Mouse (Mus musculus): Measurements from ENCODE around the gene Tmem247. TPM values are rescaled to one million over a fixed set of nuclear protein-coding genes. Genes with fewer than 3 reads are reported as not detected.

Gene Tmem247
- total and polyA plus RNA-seq, 2 experiments from 2014 or later: not detected

GRCm38 (mm10) chr17:86908316-86908715 is 8.8 kb upstream of the Tmem247 start:
- peaks cover 3% of the 10 kb centered on the region; the same call in 1 of the 2 replicates for H3K27me3 ChIP-seq (ENCODE audit: insufficient read depth, low read length)
- ATAC-seq (ENCODE audit: low FRiP score): no peak
- no peak overlapping the region for H3K9ac ChIP-seq (replicated peaks; ENCODE audit: low read length, poor library complexity, severe bottlenecking)
- 70% methylated on average over 8 of the region's 8 CpGs for WGBS
- no peak overlapping the region for H3K4me2 ChIP-seq (ENCODE audit: low read depth, low read length, poor library complexity, severe bottlenecking)
- no peak overlapping the region for H3K4me3 ChIP-seq (ENCODE audit: low read depth, low read length)
- no peak for DNase-seq (ENCODE audit: low spot score)
- H3K27ac ChIP-seq (ENCODE audit: low read depth, low read length): no peak overlapping the region
- H3K9me3 ChIP-seq (ENCODE audit: low read length): no peaks in the 10 kb centered on the region
- no peak for TF ChIP-seq CTCF (IDR thresholded peaks at IDR 0.05)
- 0 out of 2 replicates have a peak, but pooled peaks cover 5% of the 10 kb centered on the region for H3K4me1 ChIP-seq (ENCODE audit: insufficient read depth, low read length)
- H3K36me3 ChIP-seq (ENCODE audit: insufficient read depth, low read length): no peaks in the 10 kb centered on the region

DNA sequence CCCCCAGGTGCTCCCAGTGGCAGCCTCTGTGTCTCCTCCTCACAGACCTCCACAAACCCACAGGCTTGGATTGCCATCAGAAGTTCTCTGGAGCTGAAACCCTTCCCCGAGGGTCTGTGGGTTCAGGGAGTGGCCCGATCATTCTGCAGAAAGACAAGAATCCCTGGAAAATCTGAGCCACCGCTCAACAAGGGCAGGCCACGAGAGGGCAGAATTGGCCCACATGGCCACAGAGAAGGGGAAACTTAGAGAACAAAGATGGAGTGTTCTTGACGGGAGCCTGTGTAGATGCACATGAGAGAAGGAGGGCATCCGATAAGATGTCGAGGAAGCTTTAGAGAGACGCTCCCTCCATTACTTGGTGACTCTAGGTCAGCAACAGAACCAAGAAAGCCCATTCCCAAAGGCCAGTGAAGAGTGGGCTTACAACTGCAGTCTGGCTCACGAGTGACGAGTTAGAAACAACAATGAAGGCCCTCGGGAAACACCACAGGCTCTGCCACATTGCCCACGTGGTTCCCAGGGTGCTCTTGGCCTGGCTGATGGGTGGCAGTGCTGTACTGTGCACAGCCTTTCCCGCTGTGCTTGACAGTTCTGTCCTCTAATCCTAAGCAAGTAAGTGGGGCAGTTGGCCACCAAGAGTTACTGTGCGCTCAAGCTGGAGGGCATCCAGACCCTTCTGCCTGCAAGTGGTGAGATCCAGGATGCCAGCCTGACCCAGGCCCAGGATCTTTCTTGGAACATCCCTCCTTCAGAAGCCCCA is 7.2 kb upstream of the Tmem247 start:
- Histone ChIP-seq H3K27me3 (ENCODE audit: insufficient read depth, low read length) (peaks cover 3% of the 10 kb centered on the region; the same call in 1 of the 2 replicates), H3K4me3 (ENCODE audit: low read depth, low read length) (no peak overlapping the region), H3K9me3 (ENCODE audit: low read length) (no peaks in the 10 kb centered on the region), H3K9ac (replicated peaks; ENCODE audit: low read length, poor library complexity, severe bottlenecking) (no peak overlapping the region), H3K27ac (ENCODE audit: low read depth, low read length) (no peak overlapping the region), H3K36me3 (ENCODE audit: insufficient read depth, low read length) (no peaks in the 10 kb centered on the region), H3K4me2 (ENCODE audit: low read depth, low read length, poor library complexity, severe bottlenecking) (no peak overlapping the region), H3K4me1 (ENCODE audit: insufficient read depth, low read length) (0 out of 2 replicates have a peak, but pooled peaks cover 2% of the 10 kb centered on the region)
- DNase-seq (ENCODE audit: low spot score) (peak; percentile 70), ATAC-seq (ENCODE audit: low FRiP score) (no peak)
- WGBS: 66% methylated on average over 14 of the region's 14 CpGs
- TF ChIP-seq CTCF (IDR thresholded peaks at IDR 0.05): peak; percentile 87

DNA sequence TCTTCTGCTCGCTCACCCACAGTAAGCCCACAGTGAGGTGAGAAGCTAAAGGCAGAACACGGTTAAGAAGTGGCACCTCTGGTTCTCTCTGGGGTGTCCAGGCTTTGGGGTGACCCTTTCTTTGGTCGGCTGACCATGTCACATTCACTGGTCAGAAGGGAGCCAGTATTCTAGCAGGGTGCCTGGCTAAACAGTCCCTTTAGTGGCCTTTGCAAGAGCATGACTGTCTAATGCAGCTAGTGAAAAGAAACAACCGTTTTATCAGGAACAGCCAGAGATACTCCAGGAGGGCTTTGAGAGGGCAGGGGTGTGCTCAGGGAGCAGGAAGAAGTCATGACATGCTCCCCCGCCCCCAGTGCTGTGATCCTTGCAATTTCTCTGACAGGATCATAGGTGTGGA is 5.9 kb upstream of the Tmem247 start:
- no peaks in the 10 kb centered on the region for H3K9me3 ChIP-seq (ENCODE audit: low read length)
- no peak for DNase-seq (ENCODE audit: low spot score)
- no peak overlapping the region for H3K4me3 ChIP-seq (ENCODE audit: low read depth, low read length)
- no peak overlapping the region for H3K9ac ChIP-seq (replicated peaks; ENCODE audit: low read length, poor library complexity, severe bottlenecking)
- WGBS: 63% methylated on average over 5 of the region's 5 CpGs
- no peak overlapping the region for H3K4me2 ChIP-seq (ENCODE audit: low read depth, low read length, poor library complexity, severe bottlenecking)
- H3K27me3 ChIP-seq (ENCODE audit: insufficient read depth, low read length): peaks cover 3% of the 10 kb centered on the region; the same call in 1 of the 2 replicates
- no peak for TF ChIP-seq CTCF (IDR thresholded peaks at IDR 0.05)
- no peak for ATAC-seq (ENCODE audit: low FRiP score)
- no peaks in the 10 kb centered on the region for H3K4me1 ChIP-seq (ENCODE audit: insufficient read depth, low read length)
- H3K36me3 ChIP-seq (ENCODE audit: insufficient read depth, low read length): no peaks in the 10 kb centered on the region
- H3K27ac ChIP-seq (ENCODE audit: low read depth, low read length): no peak overlapping the region

DNA sequence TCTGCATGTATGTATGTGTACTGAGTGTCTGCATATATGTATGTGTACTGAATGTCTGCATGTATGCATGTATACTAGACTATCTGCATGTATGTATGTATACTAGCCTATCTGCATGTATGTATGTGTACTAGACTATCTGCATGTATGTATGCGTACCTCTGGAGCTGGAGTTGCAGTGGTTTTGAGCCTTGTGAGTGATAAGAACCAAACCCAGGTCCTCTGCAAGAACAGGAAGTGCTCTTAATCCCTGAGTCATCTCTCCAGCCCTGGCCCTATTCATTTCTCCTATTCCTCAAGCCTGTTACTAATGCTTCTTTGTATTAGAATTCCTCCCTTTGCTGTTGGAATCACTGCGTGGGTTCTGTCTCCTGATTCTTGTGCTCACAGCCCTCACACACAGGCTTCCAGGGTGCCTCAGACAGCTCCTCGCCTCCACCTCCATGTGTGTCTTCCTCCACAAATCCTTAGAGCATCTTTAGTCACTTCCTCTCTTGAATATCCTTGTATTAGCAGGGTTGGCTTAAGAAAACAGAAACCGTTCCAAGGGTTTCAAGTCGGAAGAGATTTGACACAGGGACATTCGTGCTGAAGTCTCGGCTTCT is 4.0 kb upstream of the Tmem247 start:
- H3K27me3 ChIP-seq (ENCODE audit: insufficient read depth, low read length): no peaks in the 10 kb centered on the region; the same call in 1 of the 2 replicates
- no peaks in the 10 kb centered on the region for H3K9me3 ChIP-seq (ENCODE audit: low read length)
- H3K27ac ChIP-seq (ENCODE audit: low read depth, low read length): no peak overlapping the region
- ATAC-seq (ENCODE audit: low FRiP score) (no peak), DNase-seq (ENCODE audit: low spot score) (no peak)
- no peak overlapping the region for H3K9ac ChIP-seq (replicated peaks; ENCODE audit: low read length, poor library complexity, severe bottlenecking)
- H3K4me3 ChIP-seq (ENCODE audit: low read depth, low read length): no peak overlapping the region
- H3K36me3 ChIP-seq (ENCODE audit: insufficient read depth, low read length): no peaks in the 10 kb centered on the region
- TF ChIP-seq CTCF (IDR thresholded peaks at IDR 0.05): no peak
- no peaks in the 10 kb centered on the region for H3K4me1 ChIP-seq (ENCODE audit: insufficient read depth, low read length)
- no peak overlapping the region for H3K4me2 ChIP-seq (ENCODE audit: low read depth, low read length, poor library complexity, severe bottlenecking)
- WGBS: 75% methylated on average over 7 of the region's 7 CpGs

DNA sequence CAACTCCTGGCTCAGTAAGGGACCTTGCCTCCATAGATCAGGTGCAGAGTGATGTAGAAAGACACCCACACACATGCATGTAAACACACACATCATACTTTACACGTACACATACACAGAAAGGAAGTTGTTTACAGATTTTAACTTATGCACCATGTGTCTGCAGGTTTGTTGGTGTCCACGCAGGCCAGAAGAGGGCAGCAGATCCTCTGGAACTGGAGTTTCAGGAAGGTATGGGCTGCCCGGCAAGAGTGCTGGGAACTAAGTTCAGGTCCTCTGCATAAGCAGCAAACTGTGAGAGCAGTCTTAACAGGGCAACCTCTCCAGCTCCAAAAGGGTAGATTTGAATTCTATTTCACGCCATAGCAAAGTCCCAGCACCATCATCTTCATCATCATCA is 1.6 kb upstream of the Tmem247 start:
- H3K27me3 ChIP-seq (ENCODE audit: insufficient read depth, low read length): no peaks in the 10 kb centered on the region
- DNase-seq (ENCODE audit: low spot score) (no peak), ATAC-seq (ENCODE audit: low FRiP score) (no peak)
- H3K36me3 ChIP-seq (ENCODE audit: insufficient read depth, low read length): no peaks in the 10 kb centered on the region
- H3K27ac ChIP-seq (ENCODE audit: low read depth, low read length): no peak overlapping the region
- 78% methylated on average over 4 of the region's 4 CpGs for WGBS
- TF ChIP-seq CTCF (IDR thresholded peaks at IDR 0.05): peak; percentile 34
- H3K9ac ChIP-seq (replicated peaks; ENCODE audit: low read length, poor library complexity, severe bottlenecking): no peak overlapping the region
- no peaks in the 10 kb centered on the region for H3K4me1 ChIP-seq (ENCODE audit: insufficient read depth, low read length)
- no peak overlapping the region for H3K4me2 ChIP-seq (ENCODE audit: low read depth, low read length, poor library complexity, severe bottlenecking)
- no peaks in the 10 kb centered on the region for H3K9me3 ChIP-seq (ENCODE audit: low read length)
- no peak overlapping the region for H3K4me3 ChIP-seq (ENCODE audit: low read depth, low read length)

DNA sequence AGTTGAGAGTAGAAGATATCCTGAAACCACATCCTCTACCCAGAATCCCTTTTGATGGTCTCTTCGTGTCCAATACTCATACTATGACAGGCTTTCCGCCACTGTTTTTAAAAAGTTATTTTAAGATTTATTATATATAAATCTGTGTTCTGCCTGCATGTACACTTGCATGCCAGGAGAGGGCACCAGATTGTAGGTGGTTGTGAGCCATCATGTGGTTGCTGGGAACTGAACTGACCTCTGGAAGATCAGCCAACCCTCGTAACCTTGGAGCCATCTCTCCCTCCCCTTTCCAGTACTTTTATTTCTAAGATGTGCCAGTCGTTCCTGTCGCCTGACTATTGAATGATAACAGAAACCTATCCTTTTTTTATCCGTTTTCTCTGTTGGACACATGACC is 1.6 kb downstream of the Tmem247 start:
- no peak overlapping the region for H3K9ac ChIP-seq (replicated peaks; ENCODE audit: low read length, poor library complexity, severe bottlenecking)
- no peak overlapping the region for H3K4me3 ChIP-seq (ENCODE audit: low read depth, low read length)
- no peaks in the 10 kb centered on the region for H3K27me3 ChIP-seq (ENCODE audit: insufficient read depth, low read length)
- H3K9me3 ChIP-seq (ENCODE audit: low read length): no peaks in the 10 kb centered on the region
- H3K36me3 ChIP-seq (ENCODE audit: insufficient read depth, low read length): no peaks in the 10 kb centered on the region
- TF ChIP-seq CTCF (IDR thresholded peaks at IDR 0.05): peak; percentile 60
- no peak overlapping the region for H3K4me2 ChIP-seq (ENCODE audit: low read depth, low read length, poor library complexity, severe bottlenecking)
- H3K27ac ChIP-seq (ENCODE audit: low read depth, low read length): no peak overlapping the region
- no peak for DNase-seq (ENCODE audit: low spot score)
- no peaks in the 10 kb centered on the region for H3K4me1 ChIP-seq (ENCODE audit: insufficient read depth, low read length)
- ATAC-seq (ENCODE audit: low FRiP score): no peak
- 78% methylated on average over 6 of the region's 6 CpGs for WGBS

Data from midbrain, postnatal 0 days (tissue).